ENCODE assay signal across 23 mouse cellular contexts in genomic region chr16:4665726-4666125, GRCm38 (mm10). TPM values are rescaled to one million over a fixed set of nuclear protein-coding genes. Genes with fewer than 3 reads are reported as not detected.
A peak's percentile ranks its signal among the peaks of the same experiment; 100 is the strongest.
DNase-seq lines count a peak whose midpoint lies in the region; ATAC-seq and TF ChIP-seq lines count a peak whose summit lies in the region.
"Had no signal": no experiment of that assay in that cellular context is flagged by ENCODE, and none has a peak within 500 bp of the region (broad histone marks: within the 10 kb centered on the region; RNA-seq: fewer than 3 reads in every experiment).

No protein-coding gene starts in this region.

- no peak overlapping the region for H3K4me2 ChIP-seq in liver, embryonic 12.5 days
- H3K4me2 ChIP-seq: embryonic facial prominence, embryonic 13.5 days; embryonic facial prominence, embryonic 15.5 days; forebrain, embryonic 12.5 days had no signal

- no peak overlapping the region for H3K27ac ChIP-seq in liver, adult 2 months (replicated peaks; ENCODE audit: insufficient read depth, low read depth, low read length)
- no peak overlapping the region for H3K27ac ChIP-seq in liver, embryonic 12.5 days
- H3K27ac ChIP-seq: embryonic facial prominence, embryonic 15.5 days; forebrain, embryonic 10.5 days; forebrain, embryonic 12.5 days had no signal

- TF ChIP-seq CTCF in liver, adult 2 months (IDR thresholded peaks at IDR 0.05; ENCODE audit: low read depth, low read length), result no peak

- 19% methylated on average over 2 of the region's 2 CpGs for WGBS in liver, adult 2 months
- 87% methylated on average over 2 of the region's 2 CpGs for WGBS in liver, embryonic 12.5 days (ENCODE audit: insufficient replicate concordance)

- no peaks in the 10 kb centered on the region for H3K27me3 ChIP-seq in liver, adult 2 months (ENCODE audit: control insufficient read depth, insufficient read depth, low read length)
- H3K27me3 ChIP-seq in liver, embryonic 12.5 days (replicated peaks), result no peaks in the 10 kb centered on the region
- H3K27me3 ChIP-seq: embryonic facial prominence, embryonic 13.5 days; embryonic facial prominence, embryonic 15.5 days; forebrain, embryonic 12.5 days had no signal

- H3K4me1 ChIP-seq in liver, adult 2 months (ENCODE audit: control insufficient read depth, insufficient read depth, low read length), result no peaks in the 10 kb centered on the region
- H3K4me1 ChIP-seq in liver, embryonic 12.5 days, result no peaks in the 10 kb centered on the region; the same call in 1 of the 2 replicates
- H3K4me1 ChIP-seq: embryonic facial prominence, embryonic 15.5 days; forebrain, embryonic 10.5 days; forebrain, embryonic 12.5 days had no signal

- H3K4me3 ChIP-seq in liver, adult 2 months (ENCODE audit: insufficient read depth, low read depth, low read length), result no peak overlapping the region
- H3K4me3 ChIP-seq in liver, embryonic 12.5 days, result no peak overlapping the region
- H3K4me3 ChIP-seq: embryonic facial prominence, embryonic 13.5 days; embryonic facial prominence, embryonic 15.5 days; erythroblast, embryonic 14.5 days; forebrain, embryonic 10.5 days; forebrain, embryonic 12.5 days had no signal

- no peak for ATAC-seq in liver, embryonic 12.5 days
- ATAC-seq: forebrain, embryonic 14.5 days; forebrain, embryonic 16.5 days had no signal

- TF ChIP-seq POLR2A in liver, adult 2 months (IDR thresholded peaks at IDR 0.05; ENCODE audit: extremely low read depth, insufficient read depth, low read length), result no peak

- H3K36me3 ChIP-seq in liver, adult 2 months (ENCODE audit: control insufficient read depth, insufficient read depth, low read length), result peaks cover 5% of the 10 kb centered on the region; the same call in 1 of the 2 replicates
- H3K36me3 ChIP-seq in liver, embryonic 12.5 days, result peaks cover 81% of the 10 kb centered on the region

- no peaks in the 10 kb centered on the region for H3K79me2 ChIP-seq in liver, adult 2 months (ENCODE audit: control insufficient read depth, insufficient read depth, low read length)

- peak; percentile 37 for DNase-seq in kidney, adult 11 months
- no peak for DNase-seq in kidney, postnatal 10 days
- DNase-seq in kidney, adult 9 months, result peak; percentile 85
- no peak for DNase-seq in kidney, adult 18-20 months
- DNase-seq in liver, adult 2 months (ENCODE audit: extremely low read depth, low read depth, low spot score), result peak; percentile 67
- DNase-seq: adrenal gland, adult 2 months; adrenal gland, postnatal 10 days; adrenal gland, postnatal 25 days; cerebellum, adult 11 months; cerebellum, adult 18-20 months; cerebellum, adult 8-10 months; cerebellum, adult 9-11 months; cerebellum, postnatal 14 days; cerebellum, postnatal 36 days; embryo, embryonic 11 days had no signal

- H3K9ac ChIP-seq in liver, adult 2 months (ENCODE audit: low read depth, low read length), result no peak overlapping the region
- no peak overlapping the region for H3K9ac ChIP-seq in liver, embryonic 12.5 days
- H3K9ac ChIP-seq: embryonic facial prominence, embryonic 15.5 days; forebrain, embryonic 12.5 days had no signal

- H3K9me3 ChIP-seq in liver, embryonic 12.5 days (replicated peaks), result no peaks in the 10 kb centered on the region
- H3K9me3 ChIP-seq: embryonic facial prominence, embryonic 13.5 days; embryonic facial prominence, embryonic 15.5 days; forebrain, embryonic 10.5 days; forebrain, embryonic 12.5 days had no signal

RNA-seq across cellular contexts. Expression of gene Coro7, which starts 13.9 kb away (rescaled TPM):
- total RNA-seq in liver, adult 2 months (2014; rRNA removed), result 6.1 and 8.5 TPM in 2 replicates
- polyA plus RNA-seq in liver, adult 2 months (2012; rRNA removed), result 17.3 and 22.7 TPM in 2 replicates
- 11.3 and 11.9 TPM in 2 replicates for polyA plus RNA-seq in liver, embryonic 12.5 days (2016; fragmentation: Nextera tagmentation; extraction: Ambion mirVana)

RNA-seq across cellular contexts. Expression of gene Dnaja3, which starts 25.9 kb away (rescaled TPM):
- 76.3 and 81.0 TPM in 2 replicates for total RNA-seq in liver, adult 2 months (2014; rRNA removed)
- polyA plus RNA-seq in liver, adult 2 months (2012; rRNA removed), result 37.7 and 43.1 TPM in 2 replicates
- polyA plus RNA-seq in liver, embryonic 12.5 days (2016; fragmentation: Nextera tagmentation; extraction: Ambion mirVana), result 69.2 and 74.2 TPM in 2 replicates

RNA-seq across cellular contexts. Expression of gene Vasn, which starts 26.0 kb away (rescaled TPM):
- total RNA-seq in liver, adult 2 months (2014; rRNA removed), result 4.0 and 5.1 TPM in 2 replicates
- polyA plus RNA-seq in liver, adult 2 months (2012; rRNA removed), result 12.6 and 18.0 TPM in 2 replicates
- 4.7 and 5.0 TPM in 2 replicates for polyA plus RNA-seq in liver, embryonic 12.5 days (2016; fragmentation: Nextera tagmentation; extraction: Ambion mirVana)

RNA-seq across cellular contexts. Expression of gene Pam16, which starts 40.9 kb away (rescaled TPM):
- total RNA-seq in liver, adult 2 months (2014; rRNA removed), result 36.8 and 41.7 TPM in 2 replicates
- 10.8 and 13.5 TPM in 2 replicates for polyA plus RNA-seq in liver, adult 2 months (2012; rRNA removed)
- 76.2 and 81.9 TPM in 2 replicates for polyA plus RNA-seq in liver, embryonic 12.5 days (2016; fragmentation: Nextera tagmentation; extraction: Ambion mirVana)

RNA-seq across cellular contexts. Expression of gene Nmral1, which starts 53.4 kb away (rescaled TPM):
- 10.0 and 11.2 TPM in 2 replicates for total RNA-seq in liver, adult 2 months (2014; rRNA removed)
- polyA plus RNA-seq in liver, adult 2 months (2012; rRNA removed), result 4.8 and 7.8 TPM in 2 replicates
- polyA plus RNA-seq in liver, embryonic 12.5 days (2016; fragmentation: Nextera tagmentation; extraction: Ambion mirVana), result 50.0 and 53.0 TPM in 2 replicates

Comparison
In these comparisons a context has a peak if more than half of its experiments do, and no peak if none do; other contexts are left out.
1. DNase-seq: peak in kidney, adult 11 months (single experiment), kidney, adult 9 months (single experiment) and liver, adult 2 months (single experiment); none in kidney, postnatal 10 days (single experiment) and kidney, adult 18-20 months (single experiment).